Mouse (Mus musculus) spleen, adult 2 months (tissue): ENCODE results near the gene Ndufb5.
"Not testable (repeated sequence)": the region's sequence is repeated elsewhere in the genome, so short reads cannot be mapped to it uniquely, and the experiment has no call there.

Experiments
- CTCF ChIP-seq: fragments of 200-500 bp; IDR thresholded peaks from 2 replicates; pipeline ENCODE4 v1.5.1; 2011; ENCODE audit warnings: mild to moderate bottlenecking, inconsistent platforms; ENCODE audit not compliant: insufficient read depth, insufficient read length, insufficient replicate concordance; ENCODE audit errors: extremely low read depth
- POLR2A ChIP-seq: fragments of 200-500 bp; IDR thresholded peaks from 2 replicates; pipeline ENCODE4 v1.6.1; 2011; ENCODE audit warnings: low read depth, low read length, inconsistent platforms

DNA sequence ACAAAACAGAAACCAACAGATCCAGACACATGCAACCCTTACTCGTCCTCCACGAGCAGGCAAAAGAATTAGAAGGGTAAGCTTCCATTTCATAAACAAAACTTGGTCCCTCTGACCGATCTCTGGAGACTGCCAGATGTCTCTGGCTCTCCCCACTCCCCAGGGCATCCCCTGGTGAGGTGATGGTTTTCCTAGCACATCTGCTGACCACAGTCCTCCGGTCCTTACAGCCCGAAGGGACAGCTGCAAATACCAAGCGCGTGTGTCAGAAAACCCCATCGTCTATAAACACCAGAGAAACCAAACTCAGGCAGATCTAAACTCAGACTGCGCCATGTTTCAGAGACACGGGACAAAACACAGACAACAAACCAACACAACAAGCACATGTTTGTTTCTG is 32.2 kb upstream of the Ndufb5 start:
- TF ChIP-seq POLR2A, CTCF: not testable (repeated sequence)
